28 mouse cellular contexts compared by ENCODE assay signal in genomic region chr12:40657229-40657885, GRCm38 (mm10).
DNase-seq lines count a peak whose midpoint lies in the region; ATAC-seq and TF ChIP-seq lines count a peak whose summit lies in the region.
"Had no signal": no experiment of that assay in that cellular context is flagged by ENCODE, and none has a peak within 500 bp of the region (broad histone marks: within the 10 kb centered on the region; RNA-seq: fewer than 3 reads in every experiment).

No protein-coding gene starts in this region.

- peaks cover 7% of the 10 kb centered on the region for H3K36me3 ChIP-seq in hindbrain, embryonic 13.5 days
- no peaks in the 10 kb centered on the region for H3K36me3 ChIP-seq in hindbrain, embryonic 10.5 days
- H3K36me3 ChIP-seq in midbrain, embryonic 13.5 days: no peaks in the 10 kb centered on the region; the same call in 1 of the 2 replicates
- H3K36me3 ChIP-seq in midbrain, postnatal 0 days (ENCODE audit: insufficient read depth, low read length): 0 out of 2 replicates have a peak, but pooled peaks cover 2% of the 10 kb centered on the region
- H3K36me3 ChIP-seq: embryonic facial prominence, embryonic 12.5 days; forebrain, embryonic 10.5 days; hindbrain, embryonic 15.5 days; kidney, embryonic 15.5 days; liver, embryonic 13.5 days had no signal

- TF ChIP-seq CTCF in midbrain, postnatal 0 days (IDR thresholded peaks at IDR 0.05): no peak

- H3K9me3 ChIP-seq in hindbrain, embryonic 13.5 days: no peaks in the 10 kb centered on the region
- H3K9me3 ChIP-seq in hindbrain, embryonic 10.5 days: no peaks in the 10 kb centered on the region
- H3K9me3 ChIP-seq in midbrain, embryonic 13.5 days: no peaks in the 10 kb centered on the region
- H3K9me3 ChIP-seq in midbrain, postnatal 0 days (ENCODE audit: low read length): no peaks in the 10 kb centered on the region
- H3K9me3 ChIP-seq: embryonic facial prominence, embryonic 12.5 days; forebrain, embryonic 10.5 days; hindbrain, embryonic 15.5 days; kidney, embryonic 15.5 days; liver, embryonic 13.5 days had no signal

- DNase-seq in hindbrain, embryonic 10.5 days (ENCODE audit: low spot score): no peak
- no peak for DNase-seq in midbrain, postnatal 0 days (ENCODE audit: low spot score)
- DNase-seq in ZHBTc4 (ENCODE audit: low read depth, low spot score): peak; percentile 9
- DNase-seq in retina, embryonic 14.5 days (ENCODE audit: low spot score): peak; percentile 11
- DNase-seq: adrenal gland, adult 8-10 months; cerebellum, adult 8-10 months; cerebellum, postnatal 36 days; forebrain, postnatal 0 days; heart, postnatal 36 days; kidney, adult 18-20 months; kidney, postnatal 25 days; left cerebral cortex, postnatal 4 days; liver, embryonic 13.5 days; lung, adult 18-20 months; lung, postnatal 4 days; right cerebral cortex, postnatal 4 days; thymus, adult 2 months; thymus, postnatal 36 days had no signal

- H3K27me3 ChIP-seq in hindbrain, embryonic 13.5 days: no peaks in the 10 kb centered on the region
- no peaks in the 10 kb centered on the region for H3K27me3 ChIP-seq in hindbrain, embryonic 10.5 days (ENCODE audit: insufficient read depth, poor library complexity, severe bottlenecking)
- no peaks in the 10 kb centered on the region for H3K27me3 ChIP-seq in midbrain, embryonic 13.5 days
- no peaks in the 10 kb centered on the region for H3K27me3 ChIP-seq in midbrain, postnatal 0 days (ENCODE audit: insufficient read depth, low read length)
- H3K27me3 ChIP-seq: embryonic facial prominence, embryonic 12.5 days; hindbrain, embryonic 15.5 days; kidney, embryonic 15.5 days; liver, embryonic 13.5 days had no signal

- ATAC-seq in hindbrain, embryonic 13.5 days (ENCODE audit: low FRiP score): 0 out of 2 replicates have a peak, but pooled peaks have one; percentile 52
- peak; percentile 45; the same call in 1 of the 2 replicates for ATAC-seq in midbrain, embryonic 13.5 days
- ATAC-seq in midbrain, postnatal 0 days (ENCODE audit: low FRiP score): no peak
- no peak for ATAC-seq in megakaryocyte-erythroid progenitor cell, adult 5-6 weeks (replicated peaks; ENCODE audit: low FRiP score, low TSS enrichment, poor library complexity, severe bottlenecking)
- ATAC-seq: CD4-positive, CD25-positive, alpha-beta regulatory T cell, adult 4 months; forebrain, postnatal 0 days; lung, postnatal 0 days had no signal

- H3K27ac ChIP-seq in hindbrain, embryonic 13.5 days: no peak overlapping the region
- H3K27ac ChIP-seq in hindbrain, embryonic 10.5 days: no peak overlapping the region
- no peak overlapping the region for H3K27ac ChIP-seq in midbrain, embryonic 13.5 days
- H3K27ac ChIP-seq in midbrain, postnatal 0 days (ENCODE audit: low read depth, low read length): no peak overlapping the region
- H3K27ac ChIP-seq: embryonic facial prominence, embryonic 12.5 days; forebrain, embryonic 10.5 days; hindbrain, embryonic 15.5 days; kidney, embryonic 15.5 days; liver, embryonic 13.5 days had no signal

- 61% methylated on average over 4 of the region's 4 CpGs for WGBS in hindbrain, embryonic 13.5 days
- WGBS in hindbrain, embryonic 10.5 days: 68% methylated on average over 4 of the region's 4 CpGs
- 30% methylated on average over 4 of the region's 4 CpGs for WGBS in midbrain, embryonic 13.5 days
- WGBS in midbrain, postnatal 0 days: 28% methylated on average over 4 of the region's 4 CpGs

- no peak overlapping the region for H3K4me3 ChIP-seq in hindbrain, embryonic 13.5 days
- H3K4me3 ChIP-seq in hindbrain, embryonic 10.5 days: no peak overlapping the region
- no peak overlapping the region for H3K4me3 ChIP-seq in midbrain, embryonic 13.5 days (replicated peaks)
- no peak overlapping the region for H3K4me3 ChIP-seq in midbrain, postnatal 0 days (ENCODE audit: low read depth, low read length)
- H3K4me3 ChIP-seq: embryonic facial prominence, embryonic 12.5 days; forebrain, embryonic 10.5 days; hindbrain, embryonic 15.5 days; kidney, embryonic 15.5 days; liver, embryonic 13.5 days; myocyte had no signal

- H3K4me1 ChIP-seq in hindbrain, embryonic 13.5 days (replicated peaks): peaks cover 11% of the 10 kb centered on the region; the same call in 1 of the 2 replicates
- peaks cover 5% of the 10 kb centered on the region; the same call in 1 of the 2 replicates for H3K4me1 ChIP-seq in hindbrain, embryonic 10.5 days (replicated peaks)
- H3K4me1 ChIP-seq in midbrain, embryonic 13.5 days (replicated peaks): peaks cover 13% of the 10 kb centered on the region; the same call in 1 of the 2 replicates
- no peaks in the 10 kb centered on the region for H3K4me1 ChIP-seq in midbrain, postnatal 0 days (ENCODE audit: insufficient read depth, low read length)
- H3K4me1 ChIP-seq: embryonic facial prominence, embryonic 12.5 days; hindbrain, embryonic 15.5 days; kidney, embryonic 15.5 days; liver, embryonic 13.5 days had no signal

- no peak overlapping the region for H3K9ac ChIP-seq in hindbrain, embryonic 13.5 days
- H3K9ac ChIP-seq in midbrain, embryonic 13.5 days (replicated peaks): no peak overlapping the region
- H3K9ac ChIP-seq in midbrain, postnatal 0 days (replicated peaks; ENCODE audit: low read length, poor library complexity, severe bottlenecking): no peak overlapping the region
- H3K9ac ChIP-seq: embryonic facial prominence, embryonic 12.5 days; forebrain, postnatal 0 days; hindbrain, embryonic 15.5 days; kidney, embryonic 15.5 days; liver, embryonic 13.5 days had no signal

- H3K4me2 ChIP-seq in hindbrain, embryonic 13.5 days: no peak overlapping the region
- H3K4me2 ChIP-seq in midbrain, embryonic 13.5 days (replicated peaks): no peak overlapping the region
- H3K4me2 ChIP-seq in midbrain, postnatal 0 days (ENCODE audit: low read depth, low read length, poor library complexity, severe bottlenecking): no peak overlapping the region
- H3K4me2 ChIP-seq: embryonic facial prominence, embryonic 12.5 days; hindbrain, embryonic 15.5 days; kidney, embryonic 15.5 days; liver, embryonic 13.5 days had no signal

Comparison
In these comparisons a context has a peak if more than half of its experiments do, and no peak if none do; other contexts are left out.
1. ATAC-seq: peak in hindbrain, embryonic 13.5 days (single experiment) and midbrain, embryonic 13.5 days (single experiment); none in midbrain, postnatal 0 days (single experiment) and megakaryocyte-erythroid progenitor cell, adult 5-6 weeks (single experiment).
2. DNase-seq: peak in ZHBTc4 (single experiment) and retina, embryonic 14.5 days (single experiment); none in hindbrain, embryonic 10.5 days (single experiment) and midbrain, postnatal 0 days (single experiment).